Mouse (Mus musculus) liver, adult 2 months (tissue): ENCODE results near the gene Grm7. TPM values are rescaled to one million over a fixed set of nuclear protein-coding genes. Genes with fewer than 3 reads are reported as not detected.

Source experiments
- DNase-seq: peaks from one replicate; pipeline ENCODE4 v3.0.0-alpha.2; 2011; ENCODE audit warnings: low read depth, low spot score; ENCODE audit errors: extremely low read depth
- H3K27ac ChIP-seq: fragments of 200-500 bp; replicated peaks from 2 replicates; pipeline ENCODE4 v1.5.1; 2012; ENCODE audit warnings: low read depth, mild to moderate bottlenecking, control low read depth, inconsistent platforms, low read length; ENCODE audit not compliant: insufficient read depth
- H3K27me3 ChIP-seq: fragments of 200-500 bp; 2 replicates; pipeline ENCODE4 v1.6.1; 2012; ENCODE audit warnings: mild to moderate bottlenecking, moderate library complexity, low read length, inconsistent platforms; ENCODE audit not compliant: control insufficient read depth, insufficient read depth
- H3K36me3 ChIP-seq: fragments of 200-500 bp; 2 replicates; pipeline ENCODE4 v1.6.1; 2012; ENCODE audit warnings: low read length, inconsistent platforms; ENCODE audit not compliant: control insufficient read depth, insufficient read depth
- H3K4me1 ChIP-seq: fragments of 200-500 bp; 2 replicates; pipeline ENCODE4 v1.6.1; 2011; ENCODE audit warnings: low read length; ENCODE audit not compliant: control insufficient read depth, insufficient read depth
- H3K4me3 ChIP-seq: fragments of 200-500 bp; 2 replicates; pipeline ENCODE4 v1.5.1; 2011; ENCODE audit warnings: low read depth, mild to moderate bottlenecking, control low read depth, low read length, moderate library complexity; ENCODE audit not compliant: insufficient read depth
- H3K79me2 ChIP-seq: fragments of 200-500 bp; 2 replicates; pipeline ENCODE4 v1.6.1; 2012; ENCODE audit warnings: inconsistent platforms, mild to moderate bottlenecking, low read length, moderate library complexity; ENCODE audit not compliant: control insufficient read depth, insufficient read depth
- H3K9ac ChIP-seq: fragments of 200-500 bp; 2 replicates; pipeline ENCODE4 v1.6.1; 2012; ENCODE audit warnings: low read depth, mild to moderate bottlenecking, control low read depth, inconsistent platforms, low read length
- CTCF ChIP-seq: fragments of 200-500 bp; IDR thresholded peaks from 2 replicates; pipeline ENCODE4 v1.5.1; 2011; ENCODE audit warnings: low read depth, low read length, control low read depth
- POLR2A ChIP-seq: fragments of 200-500 bp; IDR thresholded peaks from 2 replicates; pipeline ENCODE4 v1.6.1; 2011; ENCODE audit warnings: low read length, control low read depth; ENCODE audit not compliant: insufficient read depth; ENCODE audit errors: extremely low read depth
- WGBS: fragments of 180-500 bp; shearing (Covaris S2); methylation state at CpG from one replicate; pipeline ENCODE4 v1.1.7; 2018; 5-methylcytosine and 5-hydroxymethylcytosine counted together
- polyA plus RNA-seq: library from polyadenylated mRNA; depleted of rRNA; stranded (reverse); fragments of >200 nt; gene quantifications from 2 replicates; pipeline ENCODE4 v1.2.3, GENCODE M21; 2012
- total RNA-seq: library from RNA; depleted of rRNA; stranded (reverse); fragments of >200 nt; gene quantifications from 2 replicates; pipeline ENCODE4 v1.2.3, GENCODE M21; 2014

The Grm7 gene
- total and polyA plus RNA-seq, 2 experiments, result not detected

DNA sequence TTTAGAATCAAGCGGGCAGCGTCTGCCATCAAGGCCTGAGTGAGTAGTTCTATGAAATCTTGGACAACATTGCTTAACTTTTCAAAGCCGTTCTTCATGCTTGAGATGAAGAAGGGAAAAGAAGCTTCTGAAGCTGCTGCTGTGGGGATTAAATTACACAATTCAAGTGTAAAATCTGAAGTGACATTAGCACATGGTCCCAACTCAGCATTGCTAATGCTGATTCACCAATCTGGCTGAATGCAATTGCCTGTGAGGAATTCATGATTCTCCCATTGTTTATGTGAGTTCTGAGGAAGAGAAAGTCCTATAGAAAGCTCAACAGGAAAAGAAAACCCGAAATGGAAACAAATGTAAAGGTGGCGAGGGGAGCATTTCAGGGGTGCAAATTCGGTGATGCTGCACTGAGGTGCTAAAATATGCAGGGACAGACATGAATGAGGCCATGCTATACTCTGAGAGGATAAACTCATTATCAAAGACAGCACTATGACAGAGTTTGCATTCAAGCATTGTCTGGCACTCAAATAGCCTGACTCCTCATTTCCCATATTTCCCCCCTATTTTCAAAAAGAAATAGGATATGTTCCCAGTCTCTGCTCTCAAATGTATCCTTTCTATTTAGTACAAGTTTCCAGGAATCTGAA is 575.8 kb downstream of the Grm7 start:
- H3K79me2 ChIP-seq, result no peaks in the 10 kb centered on the region
- no peaks in the 10 kb centered on the region for H3K27me3 ChIP-seq
- 65% methylated on average over 6 of the region's 6 CpGs for WGBS
- H3K27ac ChIP-seq, result no peak overlapping the region
- H3K4me3 ChIP-seq, result no peak overlapping the region
- H3K36me3 ChIP-seq, result no peaks in the 10 kb centered on the region
- no peak overlapping the region for H3K9ac ChIP-seq
- no peak for DNase-seq
- no peaks in the 10 kb centered on the region for H3K4me1 ChIP-seq
- TF ChIP-seq CTCF (no peak), POLR2A (no peak)

DNA sequence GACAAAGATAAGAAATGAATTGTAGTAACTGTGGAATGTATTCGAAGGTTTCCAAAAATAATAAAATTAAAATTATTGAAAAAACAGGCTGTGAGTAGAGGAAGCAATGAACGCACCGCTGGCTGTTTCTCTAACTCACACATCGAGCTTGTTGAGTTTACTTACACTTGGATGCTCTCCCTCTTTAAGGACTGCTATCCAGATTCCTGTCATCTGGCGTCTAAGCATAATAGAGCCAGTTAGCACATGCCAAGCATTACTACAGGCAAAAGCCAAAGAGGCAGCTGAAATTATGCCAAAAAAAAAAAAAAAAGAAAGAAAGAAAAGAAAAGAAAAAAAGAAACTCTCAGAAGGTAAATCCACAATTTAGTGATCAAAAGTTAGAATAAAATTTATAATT is 609.8 kb downstream of the Grm7 start:
- 74% methylated on average over 5 of the region's 5 CpGs for WGBS
- no peaks in the 10 kb centered on the region for H3K79me2 ChIP-seq

DNA sequence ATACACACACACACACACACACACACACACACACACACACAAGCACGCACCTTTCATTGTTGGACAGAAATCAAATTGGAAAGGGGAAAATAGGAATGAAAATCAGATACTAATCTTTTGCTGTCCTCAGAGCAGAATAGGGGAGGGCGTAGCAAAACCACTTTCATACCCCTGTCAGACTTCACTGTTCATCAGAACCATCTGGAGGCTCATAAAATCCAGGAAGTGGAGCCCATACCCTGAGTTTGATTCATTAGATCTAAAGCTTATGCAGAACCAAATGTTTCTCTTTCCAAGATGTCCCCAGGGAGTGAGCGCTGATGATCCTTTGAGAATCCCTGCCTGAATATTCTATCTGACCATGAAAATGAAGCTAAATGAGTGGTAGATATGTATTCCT is 611.6 kb downstream of the Grm7 start:
- WGBS, result 87% methylated on average over 3 of the region's 3 CpGs
- Histone ChIP-seq H3K27me3 (no peaks in the 10 kb centered on the region), H3K36me3 (no peaks in the 10 kb centered on the region), H3K4me3 (no peak overlapping the region), H3K9ac (no peak overlapping the region), H3K27ac (no peak overlapping the region), H3K79me2 (no peaks in the 10 kb centered on the region), H3K4me1 (no peaks in the 10 kb centered on the region)
- TF ChIP-seq POLR2A (no peak), CTCF (no peak)
- DNase-seq, result no peak

More for the DNA sequence above, 609.8 kb downstream of the Grm7 start:
- no peak for DNase-seq
- no peaks in the 10 kb centered on the region for H3K27me3 ChIP-seq
- no peak overlapping the region for H3K27ac ChIP-seq
- H3K4me3 ChIP-seq, result no peak overlapping the region
- TF ChIP-seq POLR2A, result no peak
- TF ChIP-seq CTCF, result no peak
- no peak overlapping the region for H3K9ac ChIP-seq
- H3K36me3 ChIP-seq, result no peaks in the 10 kb centered on the region
- H3K4me1 ChIP-seq, result no peaks in the 10 kb centered on the region

DNA sequence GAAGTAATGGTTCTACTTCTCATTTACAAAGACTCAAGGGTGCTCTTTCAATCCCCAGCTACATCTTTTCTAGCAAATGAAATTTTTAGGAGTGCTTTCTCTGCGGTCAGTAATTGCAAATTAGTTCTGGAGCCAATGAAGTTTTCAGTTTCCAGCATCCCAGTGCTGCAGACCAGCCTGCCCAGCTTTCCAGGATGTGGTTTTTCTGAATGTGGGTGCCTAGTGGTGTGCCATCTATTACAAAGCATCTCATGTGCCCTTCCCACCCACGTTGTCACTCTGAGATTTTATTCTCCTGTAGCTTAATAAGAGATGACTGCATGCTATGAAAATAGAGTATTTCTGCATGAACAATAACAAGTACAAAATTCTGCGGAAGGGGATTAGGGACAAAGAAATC is 612.9 kb downstream of the Grm7 start:
- TF ChIP-seq CTCF, result no peak
- no peak for TF ChIP-seq POLR2A

DNA sequence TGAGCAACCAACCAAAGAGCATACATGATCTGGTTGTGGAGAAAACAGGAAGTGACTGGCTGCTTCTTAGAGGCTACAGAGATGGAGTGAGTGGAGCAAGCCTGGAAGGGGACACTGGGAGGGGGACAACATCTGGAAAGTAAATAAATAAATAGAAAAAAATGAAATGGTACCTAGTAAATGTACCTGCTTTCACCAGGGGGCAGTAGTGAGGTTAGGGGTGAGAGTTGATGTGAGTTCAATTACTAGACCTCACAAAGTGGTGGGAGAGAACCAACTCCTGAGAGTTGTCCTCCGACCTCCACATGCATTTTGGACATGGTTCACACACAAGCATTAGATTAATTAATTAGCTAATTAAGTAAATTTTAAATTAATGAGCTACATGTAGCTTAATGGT is 615.8 kb downstream of the Grm7 start:
- H3K4me3 ChIP-seq, result no peak overlapping the region
- TF ChIP-seq CTCF (no peak), POLR2A (no peak)
- H3K36me3 ChIP-seq, result no peaks in the 10 kb centered on the region
- H3K27me3 ChIP-seq, result no peaks in the 10 kb centered on the region
- H3K79me2 ChIP-seq, result no peaks in the 10 kb centered on the region
- no peak overlapping the region for H3K9ac ChIP-seq
- WGBS, result 90% methylated on average over 1 of the region's 1 CpGs
- DNase-seq, result no peak
- no peaks in the 10 kb centered on the region for H3K4me1 ChIP-seq
- no peak overlapping the region for H3K27ac ChIP-seq

More for the DNA sequence above, 612.9 kb downstream of the Grm7 start:
- H3K9ac ChIP-seq, result no peak overlapping the region
- H3K4me1 ChIP-seq, result no peaks in the 10 kb centered on the region
- WGBS, result 64% methylated on average over 3 of the region's 3 CpGs
- no peak overlapping the region for H3K4me3 ChIP-seq
- H3K79me2 ChIP-seq, result no peaks in the 10 kb centered on the region
- DNase-seq, result no peak
- no peak overlapping the region for H3K27ac ChIP-seq
- H3K27me3 ChIP-seq, result no peaks in the 10 kb centered on the region
- no peaks in the 10 kb centered on the region for H3K36me3 ChIP-seq

DNA sequence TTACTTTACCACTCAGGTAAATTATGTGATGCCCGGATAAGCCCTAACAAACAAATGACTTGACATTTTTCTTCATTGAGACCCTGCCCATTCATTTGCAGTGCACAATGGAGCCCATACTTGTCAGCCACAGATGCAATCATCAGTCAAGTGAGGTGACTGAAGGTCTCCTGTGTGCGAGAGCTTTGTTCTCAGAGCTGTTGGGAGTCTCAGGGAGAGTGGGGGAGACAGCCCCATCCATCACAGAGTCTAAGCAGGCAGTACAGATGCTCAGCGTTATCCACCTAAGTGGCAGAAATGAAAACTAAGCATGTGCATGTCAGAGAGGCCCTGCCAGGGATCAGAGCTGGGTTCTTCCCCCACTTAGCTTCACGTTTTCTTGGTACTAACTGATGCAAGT is 631.3 kb downstream of the Grm7 start:
- H3K27me3 ChIP-seq, result no peaks in the 10 kb centered on the region
- H3K9ac ChIP-seq, result no peak overlapping the region
- H3K79me2 ChIP-seq, result no peaks in the 10 kb centered on the region
- no peak overlapping the region for H3K4me3 ChIP-seq
- DNase-seq, result no peak
- no peaks in the 10 kb centered on the region for H3K4me1 ChIP-seq
- WGBS, result 68% methylated on average over 4 of the region's 4 CpGs
- H3K27ac ChIP-seq, result no peak overlapping the region
- TF ChIP-seq CTCF, result no peak
- TF ChIP-seq POLR2A, result no peak
- no peaks in the 10 kb centered on the region for H3K36me3 ChIP-seq
